Mouse (Mus musculus) kidney, embryonic 14.5 days (tissue): ENCODE measurements around the gene Vsir. TPM values are rescaled to one million over a fixed set of nuclear protein-coding genes. Genes with fewer than 3 reads are reported as not detected.

Experiments
- ATAC-seq: fragments of 200-750 bp; cut with Nextera tagmentation; 2 replicates; pipeline ENCODE4 v1.8.0; 2017; ENCODE audit warnings: moderate number of reproducible peaks, mild to moderate bottlenecking, moderate TSS enrichment, moderate library complexity; ENCODE audit not compliant: low FRiP score, low TSS enrichment
- H3K27ac ChIP-seq: fragments of 300-500 bp; sonication (generic); 2 replicates; pipeline ENCODE4 v1.5.1; 2014; ENCODE audit warnings: low read depth, mild to moderate bottlenecking, low read length, moderate library complexity, mixed read lengths
- H3K27me3 ChIP-seq: fragments of 300-500 bp; sonication (generic); 2 replicates; pipeline ENCODE4 v1.6.1; 2014; ENCODE audit warnings: mild to moderate bottlenecking, low read length; ENCODE audit not compliant: control insufficient read depth, insufficient read depth
- H3K36me3 ChIP-seq: fragments of 300-500 bp; sonication (generic); 2 replicates; pipeline ENCODE4 v1.6.1; 2014; ENCODE audit warnings: low read length, mixed read lengths; ENCODE audit not compliant: control insufficient read depth, insufficient read depth
- H3K4me1 ChIP-seq: fragments of 300-500 bp; sonication (generic); 2 replicates; pipeline ENCODE4 v1.6.1; 2014; ENCODE audit warnings: low read length, mixed read lengths; ENCODE audit not compliant: control insufficient read depth, insufficient read depth
- H3K4me2 ChIP-seq: fragments of 300-500 bp; sonication (generic); replicated peaks from 2 replicates; pipeline ENCODE4 v1.6.1; 2014; ENCODE audit warnings: low read depth, mild to moderate bottlenecking, low read length
- H3K4me3 ChIP-seq: fragments of 300-500 bp; sonication (generic); 2 replicates; pipeline ENCODE4 v1.5.1; 2014; ENCODE audit warnings: mild to moderate bottlenecking, low read length
- H3K9ac ChIP-seq: fragments of 300-500 bp; sonication (generic); 2 replicates; pipeline ENCODE4 v1.6.1; 2014; ENCODE audit warnings: low read depth, mild to moderate bottlenecking, low read length, moderate library complexity
- H3K9me3 ChIP-seq: fragments of 300-500 bp; sonication (generic); 2 replicates; pipeline ENCODE4 v1.6.1; 2016; ENCODE audit warnings: low read length; ENCODE audit not compliant: control insufficient read depth
- WGBS: fragments of 180-500 bp; shearing (Covaris S2); extraction: QIAGEN DNeasy Blood & Tissue Kit; methylation state at CpG from one replicate; pipeline ENCODE4 v1.1.7; 2014; 5-methylcytosine and 5-hydroxymethylcytosine counted together
- polyA plus RNA-seq: library from polyadenylated mRNA; unstranded; fragments of >200 nt; fragmentation: Nextera tagmentation; extraction: Ambion mirVana; gene quantifications from 2 replicates; pipeline ENCODE4 v1.2.1, GENCODE M21; 2014

The Vsir gene
- polyA plus RNA-seq: 2.2 and 4.6 TPM in 2 replicates

DNA sequence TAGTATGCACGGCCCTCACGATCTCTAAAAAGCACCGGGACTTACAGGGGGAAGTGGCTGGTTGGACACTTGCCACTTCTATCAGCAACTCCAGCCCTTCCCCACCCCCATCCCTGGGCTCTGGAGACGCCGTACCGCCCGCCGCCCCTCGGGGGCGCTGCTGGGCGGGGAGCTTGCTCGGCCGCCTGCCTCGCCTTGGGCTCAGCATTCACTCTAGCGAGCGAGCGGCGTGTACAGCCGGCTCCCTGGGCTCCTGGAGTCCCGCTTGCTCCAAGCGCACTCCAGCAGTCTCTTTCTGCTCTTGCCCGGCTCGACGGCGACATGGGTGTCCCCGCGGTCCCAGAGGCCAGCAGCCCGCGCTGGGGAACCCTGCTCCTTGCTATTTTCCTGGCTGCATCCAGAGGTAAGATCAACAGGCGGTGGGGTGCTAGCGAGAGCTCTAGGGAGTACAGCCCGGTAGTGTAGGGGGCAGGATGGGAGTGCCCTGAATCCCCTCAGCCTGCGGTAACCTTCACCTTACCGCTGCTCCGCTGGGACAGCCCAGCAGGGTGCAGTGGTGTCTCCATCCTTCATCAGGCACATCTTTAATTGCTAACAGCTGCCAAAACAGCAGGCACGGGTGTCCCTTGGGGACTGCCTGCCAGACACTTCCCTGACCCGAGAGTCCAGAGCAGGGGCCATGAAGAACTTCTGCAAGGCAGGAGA lies at the start of gene Vsir:
Gene Vsir (plus strand): TSS at position 151 of the 705 bp plus-strand sequence.
- Histone ChIP-seq H3K9me3 (no peaks in the 10 kb centered on the region), H3K27ac (peak within 1 kb of the TSS; percentile 42; the same call in 1 of the 2 replicates), H3K4me2 (peak within 1 kb of the TSS; percentile 55), H3K4me1 (peaks cover 25% of the 10 kb centered on the region), H3K9ac (peak within 1 kb of the TSS; percentile 34; the same call in 1 of the 2 replicates), H3K36me3 (no peaks in the 10 kb centered on the region), H3K4me3 (peak within 1 kb of the TSS; percentile 39), H3K27me3 (no peaks in the 10 kb centered on the region)
- WGBS: under 1% methylated on average over 37 of the region's 37 CpGs
- peak; percentile 54; the same call in 1 of the 2 replicates for ATAC-seq

- Histone ChIP-seq H3K27me3 (no peaks in the 10 kb centered on the region), H3K9me3 (no peaks in the 10 kb centered on the region), H3K4me2 (no peak overlapping the region), H3K36me3 (peaks cover 76% of the 10 kb centered on the region), H3K9ac (no peak overlapping the region), H3K27ac (no peak overlapping the region), H3K4me3 (no peak overlapping the region), H3K4me1 (no peaks in the 10 kb centered on the region)
- WGBS: 97% methylated on average over 12 of the region's 12 CpGs
- no peak for ATAC-seq
Observed at GRCm38 (mm10) chr10:60299636-60300035, 47.0 kb upstream of the Vsir start.

DNA sequence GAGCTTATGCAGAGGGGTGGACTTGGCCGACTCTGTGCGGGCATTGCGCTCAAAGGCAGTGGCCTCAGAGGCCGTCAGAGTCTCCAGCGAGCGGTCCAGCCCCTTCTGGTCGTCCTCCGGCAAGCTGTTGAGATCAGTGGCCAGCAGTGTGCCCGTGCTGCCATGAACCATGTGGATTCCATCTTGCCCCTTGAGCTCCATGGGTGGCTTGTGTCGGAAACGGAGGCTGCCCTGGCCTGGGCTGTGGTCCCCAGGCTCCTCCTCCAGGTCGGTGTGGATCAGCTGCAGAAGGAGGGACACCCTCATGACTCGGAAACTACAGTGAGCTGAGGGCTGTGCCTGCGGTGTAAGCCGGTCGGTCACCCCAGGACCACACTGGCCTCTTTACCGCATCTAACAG lies 43.2 kb upstream of the Vsir start:
- H3K9ac ChIP-seq: no peak overlapping the region
- WGBS: 85% methylated on average over 17 of the region's 17 CpGs
- no peak for ATAC-seq

DNA sequence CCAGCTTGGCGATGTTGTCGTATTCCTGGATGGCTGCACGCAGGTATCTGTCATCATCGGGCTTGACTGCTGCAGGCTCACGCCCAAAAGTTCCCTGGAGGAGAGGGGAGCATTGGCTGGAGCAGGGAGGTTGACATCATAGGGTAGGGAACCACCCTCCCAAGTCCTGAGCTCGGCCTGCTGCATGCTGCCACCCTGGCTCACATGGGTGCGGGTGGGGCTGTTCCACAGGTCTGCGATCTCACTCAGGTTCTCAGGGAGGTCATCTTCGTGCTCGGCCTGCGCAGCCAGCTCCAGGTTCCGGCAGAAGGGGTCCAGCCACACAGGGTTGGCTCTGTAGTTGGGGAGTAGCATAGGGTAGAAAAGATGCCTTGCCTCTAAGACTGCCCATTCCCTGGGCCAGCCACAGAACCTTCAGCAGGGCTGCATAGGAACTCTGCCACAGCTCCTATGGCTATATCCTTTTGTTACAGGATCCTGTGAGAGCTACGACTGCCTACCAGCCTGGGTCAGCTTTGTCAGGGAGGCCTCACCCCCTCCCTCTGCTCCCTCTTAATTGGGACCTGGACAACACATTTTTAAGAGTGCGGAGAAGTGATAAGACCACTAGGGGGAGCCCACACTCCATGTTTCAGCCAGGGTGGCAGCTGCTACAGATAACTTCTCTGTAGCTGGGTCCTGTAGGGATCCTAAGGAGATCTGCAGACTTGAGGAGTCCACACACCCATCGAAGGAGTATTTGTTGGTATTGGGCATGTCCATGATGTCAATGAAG lies 41.6 kb upstream of the Vsir start:
- 65% methylated on average over 15 of the region's 15 CpGs for WGBS
- Histone ChIP-seq H3K27me3 (no peaks in the 10 kb centered on the region), H3K4me3 (no peak overlapping the region), H3K9ac (no peak overlapping the region), H3K4me1 (no peaks in the 10 kb centered on the region), H3K36me3 (peaks cover 32% of the 10 kb centered on the region), H3K27ac (no peak overlapping the region), H3K4me2 (no peak overlapping the region), H3K9me3 (no peaks in the 10 kb centered on the region)
- ATAC-seq: peak; percentile 44; the same call in 1 of the 2 replicates

More for the DNA sequence above, 43.2 kb upstream of the Vsir start:
- Histone ChIP-seq H3K27ac (no peak overlapping the region), H3K4me1 (no peaks in the 10 kb centered on the region), H3K4me2 (no peak overlapping the region), H3K27me3 (no peaks in the 10 kb centered on the region), H3K4me3 (no peak overlapping the region), H3K9me3 (no peaks in the 10 kb centered on the region), H3K36me3 (peaks cover 48% of the 10 kb centered on the region)

- no peak for ATAC-seq
- 76% methylated on average over 13 of the region's 13 CpGs for WGBS
- no peak overlapping the region for H3K4me2 ChIP-seq
- H3K9me3 ChIP-seq: no peaks in the 10 kb centered on the region
- no peaks in the 10 kb centered on the region for H3K4me1 ChIP-seq
- no peak overlapping the region for H3K27ac ChIP-seq
- no peaks in the 10 kb centered on the region for H3K27me3 ChIP-seq
- no peak overlapping the region for H3K4me3 ChIP-seq
- H3K36me3 ChIP-seq: no peaks in the 10 kb centered on the region
- no peak overlapping the region for H3K9ac ChIP-seq
Observed at GRCm38 (mm10) chr10:60310629-60311028, 36.0 kb upstream of the Vsir start.

GRCm38 (mm10) chr10:60313606-60314005 lies 33.0 kb upstream of the Vsir start:
- no peak for ATAC-seq
- Histone ChIP-seq H3K4me3 (no peak overlapping the region), H3K4me1 (no peaks in the 10 kb centered on the region), H3K36me3 (no peaks in the 10 kb centered on the region), H3K27ac (no peak overlapping the region), H3K9me3 (no peaks in the 10 kb centered on the region), H3K4me2 (no peak overlapping the region), H3K27me3 (no peaks in the 10 kb centered on the region), H3K9ac (no peak overlapping the region)
- WGBS: 89% methylated on average over 5 of the region's 5 CpGs

DNA sequence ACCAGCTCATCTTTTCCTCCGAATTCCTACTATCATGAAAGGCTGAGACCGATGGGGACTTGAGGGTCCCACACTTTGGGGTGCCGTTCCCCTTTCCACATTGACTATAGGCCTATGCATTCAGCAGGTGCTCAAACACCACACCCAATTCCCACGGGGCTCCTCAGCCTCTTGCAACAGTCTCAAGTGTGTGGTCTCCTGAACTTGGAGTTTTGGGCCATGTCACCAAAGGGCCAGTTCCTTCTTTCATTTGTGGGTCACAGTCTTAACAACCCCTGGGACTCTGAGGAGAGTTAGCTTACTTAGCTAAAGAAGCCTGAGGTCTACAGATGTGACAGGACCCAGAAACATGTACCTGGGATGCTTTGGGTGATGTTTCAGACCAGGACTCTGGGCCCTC lies 30.5 kb upstream of the Vsir start:
- Histone ChIP-seq H3K27me3 (no peaks in the 10 kb centered on the region), H3K27ac (no peak overlapping the region), H3K9me3 (no peaks in the 10 kb centered on the region), H3K4me1 (no peaks in the 10 kb centered on the region), H3K4me2 (no peak overlapping the region), H3K36me3 (no peaks in the 10 kb centered on the region), H3K9ac (no peak overlapping the region), H3K4me3 (no peak overlapping the region)
- no peak for ATAC-seq
- WGBS: 92% methylated on average over 4 of the region's 4 CpGs

DNA sequence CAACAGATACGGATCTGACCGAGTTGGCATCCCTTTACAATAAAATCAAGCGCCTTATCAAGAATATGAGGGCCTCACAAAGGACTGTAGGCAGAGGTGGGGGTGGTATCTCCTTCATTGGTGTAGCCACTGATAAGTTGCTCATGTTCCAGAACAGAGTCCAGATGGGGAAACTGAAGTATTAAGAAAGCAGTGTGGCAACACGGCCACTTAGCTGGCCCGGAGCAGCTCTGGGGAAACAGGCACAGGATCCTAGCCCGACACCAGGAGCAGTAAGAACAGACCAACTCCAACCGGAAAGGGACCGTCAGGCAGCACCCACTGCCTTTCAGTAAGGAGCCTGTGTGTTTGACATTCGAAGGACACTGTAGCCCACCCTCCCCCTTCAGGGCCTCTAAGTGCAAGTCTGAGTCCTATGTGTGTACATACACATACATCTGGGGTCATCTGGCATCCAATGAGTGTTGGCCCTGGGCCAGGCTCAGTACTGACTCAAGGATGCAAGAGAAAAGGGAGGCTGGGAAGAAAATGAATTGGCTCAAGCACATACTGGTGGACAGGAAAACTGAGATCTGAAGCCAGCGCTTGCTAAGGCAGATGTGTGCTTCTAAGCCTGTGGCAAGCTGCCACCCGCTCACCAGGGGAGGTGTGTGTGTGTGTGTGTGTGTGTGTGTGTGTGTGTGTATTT lies 17.5 kb upstream of the Vsir start:
- no peak overlapping the region for H3K27ac ChIP-seq
- H3K9ac ChIP-seq: no peak overlapping the region
- H3K4me3 ChIP-seq: no peak overlapping the region
- no peaks in the 10 kb centered on the region for H3K9me3 ChIP-seq
- H3K4me2 ChIP-seq: no peak overlapping the region
- no peaks in the 10 kb centered on the region for H3K4me1 ChIP-seq
- ATAC-seq: no peak
- no peaks in the 10 kb centered on the region for H3K36me3 ChIP-seq
- H3K27me3 ChIP-seq: no peaks in the 10 kb centered on the region
- WGBS: 71% methylated on average over 11 of the region's 11 CpGs
